19 mouse cellular contexts compared by ENCODE assay signal in the genomic region with DNA sequence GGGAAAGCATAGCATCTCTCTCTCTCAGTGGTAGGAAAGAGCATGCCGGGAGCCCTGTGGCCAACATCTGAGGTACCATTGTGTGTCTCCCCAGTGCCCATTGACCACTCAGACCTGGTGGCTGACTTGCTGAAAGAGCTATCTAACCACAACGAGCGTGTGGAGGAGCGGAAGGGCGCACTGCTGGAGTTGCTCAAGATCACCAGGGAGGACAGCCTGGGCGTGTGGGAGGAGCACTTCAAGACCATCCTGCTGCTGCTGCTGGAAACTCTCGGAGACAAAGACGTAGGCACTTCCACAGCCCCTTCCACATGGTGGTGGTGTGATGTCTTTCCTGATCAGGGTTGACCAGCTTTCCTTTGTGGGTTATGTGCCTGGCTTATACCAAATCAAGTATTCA.
"Had no signal": no experiment of that assay in that cellular context is flagged by ENCODE, and none has a peak within 500 bp of the region (broad histone marks: within the 10 kb centered on the region; RNA-seq: fewer than 3 reads in every experiment).

No protein-coding gene starts in this region.

- DNase-seq: kidney, adult 18-20 months; kidney, postnatal 10 days; kidney, postnatal 4 days; lung, adult 2 months; lung, postnatal 10 days; lung, postnatal 4 days; midbrain, embryonic 14.5 days; retina, postnatal 1 day; right cerebral cortex, postnatal 4 days; spleen, adult 18-20 months; thymus, adult 2 months; thymus, postnatal 25 days had no signal

- H3K4me2 ChIP-seq: intestine, embryonic 15.5 days; limb, embryonic 15.5 days; liver, embryonic 12.5 days; neural tube, embryonic 15.5 days had no signal

- H3K4me3 ChIP-seq: intestine, embryonic 15.5 days; layer of hippocampus, adult 2 months; limb, embryonic 15.5 days; liver, embryonic 12.5 days; midbrain, embryonic 10.5 days; myocyte; neural tube, embryonic 15.5 days had no signal

- H3K27me3 ChIP-seq: intestine, embryonic 15.5 days; limb, embryonic 15.5 days; liver, embryonic 12.5 days; neural tube, embryonic 15.5 days had no signal

- H3K4me1 ChIP-seq: intestine, embryonic 15.5 days; limb, embryonic 15.5 days; liver, embryonic 12.5 days; midbrain, embryonic 10.5 days; neural tube, embryonic 15.5 days had no signal

- H3K9ac ChIP-seq: intestine, embryonic 15.5 days; limb, embryonic 15.5 days; liver, embryonic 12.5 days; neural tube, embryonic 15.5 days had no signal

- ATAC-seq: intestine, embryonic 15.5 days; liver, embryonic 12.5 days had no signal

- H3K9me3 ChIP-seq: intestine, embryonic 15.5 days; limb, embryonic 15.5 days; liver, embryonic 12.5 days; midbrain, embryonic 10.5 days; neural tube, embryonic 15.5 days had no signal

- H3K27ac ChIP-seq: intestine, embryonic 15.5 days; layer of hippocampus, adult 2 months; limb, embryonic 15.5 days; liver, embryonic 12.5 days; midbrain, embryonic 10.5 days; neural tube, embryonic 15.5 days had no signal
